Mouse (Mus musculus): Measurements from ENCODE around the gene Pias3. TPM values are rescaled to one million over a fixed set of nuclear protein-coding genes. Genes with fewer than 3 reads are reported as not detected.

The Pias3 gene
- polyA plus RNA-seq, 1 experiment from 2014 or later = 35.5 TPM

- Histone ChIP-seq H3K4me1 (ENCODE audit: control insufficient read depth, insufficient read depth, low read length) (0 out of 2 replicates have a peak, but pooled peaks cover 2% of the 10 kb centered on the region), H3K9ac (replicated peaks; ENCODE audit: low read length) (no peak overlapping the region), H3K9me3 (replicated peaks; ENCODE audit: control insufficient read depth, low read length) (no peaks in the 10 kb centered on the region), H3K36me3 (replicated peaks; ENCODE audit: control insufficient read depth, insufficient read depth, low read depth, low read length) (peaks cover 2% of the 10 kb centered on the region), H3K27ac (replicated peaks; ENCODE audit: low read depth, low read length) (no peak overlapping the region), H3K4me3 (ENCODE audit: low read depth, low read length) (no peak overlapping the region), H3K4me2 (ENCODE audit: low read depth, low read length) (no peak overlapping the region), H3K27me3 (ENCODE audit: control insufficient read depth, insufficient read depth, low read length) (no peaks in the 10 kb centered on the region; the same call in 1 of the 2 replicates)
- no peak for ATAC-seq (replicated peaks; ENCODE audit: insufficient number of reproducible peaks, low FRiP score, low TSS enrichment, low read depth)
- no peak for DNase-seq (ENCODE audit: low spot score)
- 93% methylated on average over 11 of the region's 11 CpGs for WGBS
These were observed 10.0 kb downstream of the Pias3 start for GRCm38 (mm10) chr3:96706217-96706616.

DNA sequence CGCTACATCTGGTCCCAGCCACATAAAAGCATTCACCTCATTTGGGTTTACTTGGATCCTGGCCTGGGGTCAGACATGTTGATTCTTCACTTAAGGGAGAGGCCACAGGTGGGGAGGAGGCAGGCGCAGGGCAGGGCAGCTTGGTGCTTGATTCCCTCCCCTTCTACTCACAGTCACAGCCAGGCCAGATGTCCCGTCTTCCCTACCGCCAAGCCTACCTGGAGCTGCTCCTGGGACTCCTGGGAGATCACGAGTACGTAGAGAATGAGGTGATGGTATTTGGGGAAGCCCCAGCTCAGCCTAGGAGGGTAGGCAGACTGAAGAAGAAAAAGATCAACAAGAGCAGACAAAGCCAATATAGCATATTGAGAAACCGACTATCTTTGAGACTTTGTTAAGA is 10.8 kb downstream of the Pias3 start:
- 81% methylated on average over 7 of the region's 7 CpGs for WGBS
- DNase-seq (ENCODE audit: low spot score) = no peak
- no peak overlapping the region for H3K9ac ChIP-seq (replicated peaks; ENCODE audit: low read length)

DNA sequence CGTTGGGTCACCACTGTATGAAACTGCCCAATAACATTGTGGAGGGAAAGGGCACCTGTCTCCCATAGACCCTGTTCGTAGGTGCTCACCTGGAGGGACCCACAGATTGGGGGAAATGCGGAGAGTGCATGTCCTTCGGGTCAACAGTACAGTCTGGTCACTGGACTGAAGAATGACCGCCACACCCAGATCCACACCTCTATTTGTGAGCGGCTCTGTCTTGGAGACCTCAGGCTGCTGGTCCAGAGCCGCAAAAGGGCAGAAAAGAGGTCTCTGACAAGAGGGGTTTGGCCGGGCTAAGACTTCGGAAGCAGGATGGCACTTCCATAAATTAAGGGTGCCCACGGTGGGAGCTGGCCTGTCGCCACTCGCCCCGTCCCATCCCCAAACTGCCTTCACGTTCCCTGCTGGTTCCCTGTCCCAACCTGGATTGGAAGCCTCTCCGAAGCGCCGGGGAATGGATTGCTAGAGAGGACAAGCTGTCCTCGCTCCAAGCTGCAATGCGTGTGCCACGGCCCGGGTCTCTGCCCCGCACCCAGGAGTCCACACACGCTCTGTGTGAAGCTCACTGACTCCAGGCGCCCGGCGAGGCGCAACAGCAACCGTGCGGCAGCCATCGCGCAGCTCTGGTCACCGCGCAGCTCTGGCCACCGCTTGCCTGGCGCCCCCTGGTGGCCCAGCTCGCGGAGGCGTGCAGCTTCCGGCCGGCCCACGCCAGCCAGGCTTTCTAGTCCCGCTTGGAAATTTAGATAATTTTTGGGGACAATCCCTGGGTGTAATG is 11.9 kb downstream of the Pias3 start, which contains the start of gene Nudt17:
Gene Nudt17 (minus strand): TSS at position 660 of the 781 bp plus-strand sequence.
- no peaks in the 10 kb centered on the region for H3K9me3 ChIP-seq (replicated peaks; ENCODE audit: control insufficient read depth, low read length)
- no peaks in the 10 kb centered on the region; the same call in 1 of the 2 replicates for H3K27me3 ChIP-seq (ENCODE audit: control insufficient read depth, insufficient read depth, low read length)
- DNase-seq (ENCODE audit: low spot score) = peak; percentile 86
- H3K27ac ChIP-seq (replicated peaks; ENCODE audit: low read depth, low read length) = no peak within 1 kb of the TSS
- peak; percentile 71 for ATAC-seq (replicated peaks; ENCODE audit: insufficient number of reproducible peaks, low FRiP score, low TSS enrichment, low read depth)
- 7% methylated on average over 42 of the region's 42 CpGs for WGBS
- H3K9ac ChIP-seq (replicated peaks; ENCODE audit: low read length) = peak within 1 kb of the TSS; percentile 73
- peak within 1 kb of the TSS; percentile 41 for H3K4me3 ChIP-seq (ENCODE audit: low read depth, low read length)
- peaks cover 2% of the 10 kb centered on the region for H3K36me3 ChIP-seq (replicated peaks; ENCODE audit: control insufficient read depth, insufficient read depth, low read depth, low read length)
- H3K4me1 ChIP-seq (ENCODE audit: control insufficient read depth, insufficient read depth, low read length) = 0 out of 2 replicates have a peak, but pooled peaks cover 2% of the 10 kb centered on the region
- H3K4me2 ChIP-seq (ENCODE audit: low read depth, low read length) = peak within 1 kb of the TSS; percentile 93

More for the DNA sequence above, 10.8 kb downstream of the Pias3 start:
- ATAC-seq (replicated peaks; ENCODE audit: insufficient number of reproducible peaks, low FRiP score, low TSS enrichment, low read depth) = no peak
- no peaks in the 10 kb centered on the region; the same call in 1 of the 2 replicates for H3K27me3 ChIP-seq (ENCODE audit: control insufficient read depth, insufficient read depth, low read length)
- 0 out of 2 replicates have a peak, but pooled peaks cover 2% of the 10 kb centered on the region for H3K4me1 ChIP-seq (ENCODE audit: control insufficient read depth, insufficient read depth, low read length)
- no peak overlapping the region for H3K4me3 ChIP-seq (ENCODE audit: low read depth, low read length)
- H3K9me3 ChIP-seq (replicated peaks; ENCODE audit: control insufficient read depth, low read length) = no peaks in the 10 kb centered on the region
- H3K4me2 ChIP-seq (ENCODE audit: low read depth, low read length) = no peak overlapping the region
- peaks cover 2% of the 10 kb centered on the region for H3K36me3 ChIP-seq (replicated peaks; ENCODE audit: control insufficient read depth, insufficient read depth, low read depth, low read length)
- no peak overlapping the region for H3K27ac ChIP-seq (replicated peaks; ENCODE audit: low read depth, low read length)

DNA sequence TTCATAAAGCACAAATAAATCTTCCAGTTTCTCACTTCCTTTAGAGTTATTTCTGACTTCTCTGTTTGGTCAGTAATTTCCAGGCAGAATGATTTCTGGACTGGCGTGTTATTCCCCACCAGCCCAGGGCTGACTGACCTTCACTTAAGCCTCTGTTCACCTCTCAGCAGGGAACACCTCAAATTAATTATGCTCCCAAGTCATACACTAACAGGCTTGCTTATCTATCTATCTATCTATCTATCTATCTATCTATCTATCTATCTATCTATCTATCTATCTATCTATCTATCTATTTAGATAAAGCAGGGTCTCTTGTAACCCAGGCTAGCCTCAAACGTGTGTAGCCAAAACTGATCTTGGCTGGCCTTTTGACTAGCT is 12.5 kb downstream of the Pias3 start:
- H3K27me3 ChIP-seq (ENCODE audit: control insufficient read depth, insufficient read depth, low read length) = no peaks in the 10 kb centered on the region; the same call in 1 of the 2 replicates
- no peak for DNase-seq (ENCODE audit: low spot score)

DNA sequence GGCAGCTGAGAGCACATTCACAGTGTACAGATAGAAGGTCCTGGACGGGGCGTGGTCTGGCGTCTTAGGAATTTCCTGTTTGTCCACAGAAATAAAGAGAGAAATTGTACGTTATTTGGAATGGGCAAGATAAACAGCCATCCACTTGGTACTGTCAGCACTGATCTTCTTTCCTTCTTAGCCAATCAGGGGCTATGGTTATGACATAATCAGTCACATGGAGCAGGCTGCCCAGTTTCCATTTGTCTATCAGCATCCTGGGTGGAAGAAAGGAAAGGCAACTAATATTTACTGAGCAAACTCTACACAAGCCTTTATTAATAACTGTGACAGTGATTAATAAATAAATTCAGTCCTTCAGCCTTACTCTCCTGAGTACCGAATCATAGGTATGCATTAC is 18.1 kb downstream of the Pias3 start:
- ATAC-seq (replicated peaks; ENCODE audit: insufficient number of reproducible peaks, low FRiP score, low TSS enrichment, low read depth) (no peak), DNase-seq (ENCODE audit: low spot score) (no peak)
- Histone ChIP-seq H3K4me2 (ENCODE audit: low read depth, low read length) (no peak overlapping the region), H3K27ac (replicated peaks; ENCODE audit: low read depth, low read length) (no peak overlapping the region), H3K9me3 (replicated peaks; ENCODE audit: control insufficient read depth, low read length) (no peaks in the 10 kb centered on the region), H3K4me1 (ENCODE audit: control insufficient read depth, insufficient read depth, low read length) (no peaks in the 10 kb centered on the region), H3K36me3 (replicated peaks; ENCODE audit: control insufficient read depth, insufficient read depth, low read depth, low read length) (peaks cover 2% of the 10 kb centered on the region), H3K27me3 (ENCODE audit: control insufficient read depth, insufficient read depth, low read length) (no peaks in the 10 kb centered on the region), H3K4me3 (ENCODE audit: low read depth, low read length) (no peak overlapping the region), H3K9ac (replicated peaks; ENCODE audit: low read length) (no peak overlapping the region)
- 87% methylated on average over 5 of the region's 5 CpGs for WGBS

More for the DNA sequence above, 12.5 kb downstream of the Pias3 start:
- Histone ChIP-seq H3K4me3 (ENCODE audit: low read depth, low read length) (peak overlapping the region; percentile 41; the same call in 1 of the 2 replicates), H3K4me1 (ENCODE audit: control insufficient read depth, insufficient read depth, low read length) (0 out of 2 replicates have a peak, but pooled peaks cover 2% of the 10 kb centered on the region), H3K36me3 (replicated peaks; ENCODE audit: control insufficient read depth, insufficient read depth, low read depth, low read length) (peaks cover 2% of the 10 kb centered on the region), H3K9me3 (replicated peaks; ENCODE audit: control insufficient read depth, low read length) (no peaks in the 10 kb centered on the region), H3K4me2 (ENCODE audit: low read depth, low read length) (no peak overlapping the region; the same call in 1 of the 2 replicates), H3K9ac (replicated peaks; ENCODE audit: low read length) (no peak overlapping the region; the same call in 1 of the 2 replicates), H3K27ac (replicated peaks; ENCODE audit: low read depth, low read length) (no peak overlapping the region)
- 54% methylated on average over 2 of the region's 2 CpGs for WGBS
- 0 out of 2 replicates have a peak, but pooled peaks have one; percentile 8 for ATAC-seq (replicated peaks; ENCODE audit: insufficient number of reproducible peaks, low FRiP score, low TSS enrichment, low read depth)

DNA sequence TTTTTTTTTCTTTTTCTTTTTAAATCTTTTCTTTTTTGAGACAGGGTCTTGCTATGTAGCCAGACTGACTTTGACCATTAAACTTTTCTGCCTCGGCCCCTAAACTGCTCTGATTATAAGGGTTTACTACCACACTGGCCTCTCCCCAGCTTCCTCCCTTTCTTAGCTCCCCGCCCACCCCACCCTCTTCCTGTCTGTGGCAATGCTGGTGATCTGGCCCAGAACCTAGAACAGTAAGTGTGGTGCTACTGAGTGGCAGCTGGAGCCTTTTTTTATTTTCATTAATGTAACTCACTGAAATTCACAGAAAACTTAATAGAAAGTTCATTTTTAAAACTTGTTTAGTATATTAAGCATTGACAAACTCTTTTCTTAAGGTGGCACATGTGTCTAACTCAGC is 19.7 kb downstream of the Pias3 start:
- Histone ChIP-seq H3K27me3 (ENCODE audit: control insufficient read depth, insufficient read depth, low read length) (no peaks in the 10 kb centered on the region), H3K27ac (replicated peaks; ENCODE audit: low read depth, low read length) (no peak overlapping the region), H3K9me3 (replicated peaks; ENCODE audit: control insufficient read depth, low read length) (no peaks in the 10 kb centered on the region), H3K4me2 (ENCODE audit: low read depth, low read length) (no peak overlapping the region), H3K4me3 (ENCODE audit: low read depth, low read length) (no peak overlapping the region), H3K4me1 (ENCODE audit: control insufficient read depth, insufficient read depth, low read length) (no peaks in the 10 kb centered on the region), H3K9ac (replicated peaks; ENCODE audit: low read length) (no peak overlapping the region), H3K36me3 (replicated peaks; ENCODE audit: control insufficient read depth, insufficient read depth, low read depth, low read length) (peaks cover under 1% of the 10 kb centered on the region)
- DNase-seq (ENCODE audit: low spot score) (no peak), ATAC-seq (replicated peaks; ENCODE audit: insufficient number of reproducible peaks, low FRiP score, low TSS enrichment, low read depth) (no peak)
- whole genome bisulfite sequencing = 87% methylated on average over 2 of the region's 2 CpGs

DNA sequence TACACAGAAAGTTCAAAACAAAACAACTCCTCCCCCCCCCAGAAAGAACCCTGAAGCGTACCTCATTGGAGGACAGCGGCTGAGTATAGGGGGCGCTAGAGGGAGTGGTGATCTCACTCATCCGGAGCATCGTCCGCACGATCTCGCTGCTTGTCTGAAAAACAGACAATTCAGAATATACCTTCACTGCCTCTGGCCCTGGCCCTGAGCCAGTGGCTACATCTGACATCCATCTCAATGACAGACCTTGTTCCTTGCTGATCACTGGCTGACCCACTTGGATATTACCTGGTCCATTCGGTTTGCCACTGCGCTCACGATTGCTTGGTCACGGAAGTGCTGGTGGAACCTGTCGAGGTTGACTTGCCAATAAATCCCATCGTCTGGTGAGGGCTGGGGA is 23.0 kb downstream of the Pias3 start:
- H3K36me3 ChIP-seq (replicated peaks; ENCODE audit: control insufficient read depth, insufficient read depth, low read depth, low read length) = peaks cover 4% of the 10 kb centered on the region
- no peaks in the 10 kb centered on the region for H3K27me3 ChIP-seq (ENCODE audit: control insufficient read depth, insufficient read depth, low read length)
- H3K9ac ChIP-seq (replicated peaks; ENCODE audit: low read length) = no peak overlapping the region
- ATAC-seq (replicated peaks; ENCODE audit: insufficient number of reproducible peaks, low FRiP score, low TSS enrichment, low read depth) (no peak), DNase-seq (ENCODE audit: low spot score) (peak; percentile 64)
- no peak overlapping the region for H3K27ac ChIP-seq (replicated peaks; ENCODE audit: low read depth, low read length)
- 38% methylated on average over 14 of the region's 14 CpGs for WGBS
- no peak overlapping the region for H3K4me3 ChIP-seq (ENCODE audit: low read depth, low read length)
- H3K4me1 ChIP-seq (ENCODE audit: control insufficient read depth, insufficient read depth, low read length) = no peaks in the 10 kb centered on the region
- no peaks in the 10 kb centered on the region for H3K9me3 ChIP-seq (replicated peaks; ENCODE audit: control insufficient read depth, low read length)
- no peak overlapping the region; the same call in 1 of the 2 replicates for H3K4me2 ChIP-seq (ENCODE audit: low read depth, low read length)

DNA sequence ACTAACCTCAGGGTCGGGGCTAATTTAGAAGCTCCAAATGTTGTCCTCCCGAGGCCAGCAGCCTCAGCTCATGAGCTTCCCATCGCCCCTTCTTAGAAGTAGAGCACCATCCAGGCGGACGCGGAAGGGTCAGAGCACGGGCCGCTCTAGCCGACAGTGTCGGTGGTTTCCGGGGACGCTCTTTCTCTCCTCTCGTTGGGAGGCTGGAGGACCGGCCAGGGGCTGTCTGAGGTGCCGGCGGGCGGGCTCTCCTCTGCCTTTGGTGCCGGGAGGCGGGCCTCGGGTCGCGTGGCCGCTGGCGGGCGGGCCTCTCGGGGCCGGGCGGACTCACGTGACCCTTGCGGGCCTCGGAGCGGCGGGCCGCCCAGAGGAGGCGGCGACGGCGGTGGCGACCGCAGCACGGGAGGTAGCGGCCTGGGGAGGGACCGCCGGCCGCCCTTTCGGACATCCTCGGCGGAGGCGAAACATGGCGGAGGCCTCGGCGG is 31.2 kb downstream of the Pias3 start, which contains the start of the genes Polr3c and Rnf115:
Gene Polr3c (minus strand): TSS at position 286 of the 485 bp plus-strand sequence.
Gene Rnf115 (plus strand): TSS at position 322 of the 485 bp plus-strand sequence.
- Histone ChIP-seq H3K4me2 (ENCODE audit: low read depth, low read length) (peak within 1 kb of the TSS; percentile 47), H3K4me1 (ENCODE audit: control insufficient read depth, insufficient read depth, low read length) (no peaks in the 10 kb centered on the region), H3K9me3 (replicated peaks; ENCODE audit: control insufficient read depth, low read length) (no peaks in the 10 kb centered on the region), H3K36me3 (replicated peaks; ENCODE audit: control insufficient read depth, insufficient read depth, low read depth, low read length) (peaks cover 1% of the 10 kb centered on the region), H3K4me3 (ENCODE audit: low read depth, low read length) (peak within 1 kb of the TSS; percentile 93), H3K9ac (replicated peaks; ENCODE audit: low read length) (peak within 1 kb of the TSS; percentile 68), H3K27me3 (ENCODE audit: control insufficient read depth, insufficient read depth, low read length) (no peaks in the 10 kb centered on the region), H3K27ac (replicated peaks; ENCODE audit: low read depth, low read length) (peak within 1 kb of the TSS; percentile 70)
- ATAC-seq (replicated peaks; ENCODE audit: insufficient number of reproducible peaks, low FRiP score, low TSS enrichment, low read depth) (peak; percentile 98), DNase-seq (ENCODE audit: low spot score) (peak; percentile 95)
- WGBS = 1% methylated on average over 49 of the region's 52 CpGs
